Mouse (Mus musculus): Measurements from ENCODE around the gene Gm10130. TPM values are rescaled to one million over a fixed set of nuclear protein-coding genes. Genes with fewer than 3 reads are reported as not detected.

Gm10130 gene
- polyA plus RNA-seq, 1 experiment from 2014 or later = not detected

Other genes with a start within 250 kb of the Gm10130 start
- gene Zfp120, start 187.0 kb upstream of the Gm10130 start, polyA plus RNA-seq (2014; fragmentation: Nextera tagmentation; extraction: Ambion mirVana) = 6.0 and 7.0 TPM in 2 replicates
- not detected in 2 replicates for gene Gm10770, start 144.0 kb upstream of the Gm10130 start, polyA plus RNA-seq (2014; fragmentation: Nextera tagmentation; extraction: Ambion mirVana)
- not detected in 2 replicates for gene Gm14139, start 141.9 kb upstream of the Gm10130 start, polyA plus RNA-seq (2014; fragmentation: Nextera tagmentation; extraction: Ambion mirVana)
- 3.7 and 3.9 TPM in 2 replicates for gene Zfp937, start 105.6 kb upstream of the Gm10130 start, polyA plus RNA-seq (2014; fragmentation: Nextera tagmentation; extraction: Ambion mirVana)
- 1.6 and 1.9 TPM in 2 replicates for gene Gm21994, start 68.1 kb upstream of the Gm10130 start, polyA plus RNA-seq (2014; fragmentation: Nextera tagmentation; extraction: Ambion mirVana)
- gene Gm14124, start 66.2 kb upstream of the Gm10130 start, polyA plus RNA-seq (2014; fragmentation: Nextera tagmentation; extraction: Ambion mirVana) = not detected in 2 replicates
- 4.5 and 4.6 TPM in 2 replicates for gene 3300002I08Rik, start 39.1 kb downstream of the Gm10130 start, polyA plus RNA-seq (2014; fragmentation: Nextera tagmentation; extraction: Ambion mirVana)
- 3.4 and 4.4 TPM in 2 replicates for gene Zfp442, start 127.8 kb downstream of the Gm10130 start, polyA plus RNA-seq (2014; fragmentation: Nextera tagmentation; extraction: Ambion mirVana)
- gene Zfp345, start 161.4 kb downstream of the Gm10130 start, polyA plus RNA-seq (2014; fragmentation: Nextera tagmentation; extraction: Ambion mirVana) = 0.07 and 0.08 TPM in 2 replicates
- not detected in 2 replicates for gene Cst7, start 246.7 kb downstream of the Gm10130 start, polyA plus RNA-seq (2014; fragmentation: Nextera tagmentation; extraction: Ambion mirVana)

Data from heart, embryonic 14.5 days (tissue).